Mouse (Mus musculus): ENCODE measurements around the gene Mettl24. TPM values are rescaled to one million over a fixed set of nuclear protein-coding genes. Genes with fewer than 3 reads are reported as not detected.
A peak's percentile ranks its signal among the peaks of the same experiment; 100 is the strongest.

Mettl24 gene
- polyA plus RNA-seq, 1 experiment from 2014 or later = 2.9 TPM

DNA sequence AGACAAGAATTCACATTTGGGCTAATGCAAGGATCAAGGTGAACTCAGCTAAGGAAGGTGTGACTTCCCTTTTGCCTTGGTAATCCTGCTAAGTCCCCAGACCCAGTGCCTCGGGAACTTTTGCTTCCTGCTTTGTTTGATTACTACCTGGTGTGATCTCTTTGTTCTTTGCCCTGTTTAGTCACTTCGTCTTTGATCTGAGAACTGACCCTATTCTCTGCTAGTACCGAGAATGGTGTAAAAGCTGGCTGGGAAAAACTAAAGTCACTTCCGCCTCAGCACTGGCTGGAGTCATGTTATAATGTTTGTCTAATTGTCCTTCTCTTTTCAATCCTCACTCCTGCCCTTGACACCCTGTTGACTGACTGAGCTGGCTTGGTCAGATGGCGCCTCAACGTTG lies 133.4 kb downstream of the Mettl24 start:
- Histone ChIP-seq H3K9me3 (replicated peaks) (no peaks in the 10 kb centered on the region), H3K4me3 (no peak overlapping the region), H3K9ac (no peak overlapping the region), H3K27me3 (no peaks in the 10 kb centered on the region), H3K36me3 (no peaks in the 10 kb centered on the region), H3K4me1 (replicated peaks) (no peaks in the 10 kb centered on the region), H3K27ac (no peak overlapping the region), H3K4me2 (no peak overlapping the region)
- WGBS = 59% methylated on average over 6 of the region's 6 CpGs
- no peak for ATAC-seq (replicated peaks; ENCODE audit: insufficient number of reproducible peaks, insufficient read depth, low FRiP score, low read depth)

DNA sequence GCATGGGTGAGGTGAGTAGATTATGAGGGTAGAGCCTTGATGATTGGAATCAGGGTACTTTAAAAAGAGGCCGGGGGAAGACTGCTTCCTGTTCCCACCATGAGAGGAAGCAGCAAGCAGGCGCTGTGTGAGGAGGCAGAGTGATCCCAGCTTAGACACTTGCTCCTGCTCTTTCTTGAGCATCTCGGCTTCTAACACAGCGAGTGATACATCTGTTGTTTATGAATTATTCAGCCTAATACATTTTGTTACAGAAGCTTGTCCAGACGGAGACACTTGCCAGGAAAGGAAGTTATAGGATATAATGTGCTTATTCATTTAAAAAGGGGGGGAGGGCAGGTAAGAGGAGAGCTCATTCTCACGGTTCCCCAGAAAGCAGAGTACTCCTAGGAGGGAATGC lies 142.9 kb downstream of the Mettl24 start:
- WGBS = 72% methylated on average over 6 of the region's 6 CpGs
- H3K4me1 ChIP-seq (replicated peaks) = no peaks in the 10 kb centered on the region

DNA sequence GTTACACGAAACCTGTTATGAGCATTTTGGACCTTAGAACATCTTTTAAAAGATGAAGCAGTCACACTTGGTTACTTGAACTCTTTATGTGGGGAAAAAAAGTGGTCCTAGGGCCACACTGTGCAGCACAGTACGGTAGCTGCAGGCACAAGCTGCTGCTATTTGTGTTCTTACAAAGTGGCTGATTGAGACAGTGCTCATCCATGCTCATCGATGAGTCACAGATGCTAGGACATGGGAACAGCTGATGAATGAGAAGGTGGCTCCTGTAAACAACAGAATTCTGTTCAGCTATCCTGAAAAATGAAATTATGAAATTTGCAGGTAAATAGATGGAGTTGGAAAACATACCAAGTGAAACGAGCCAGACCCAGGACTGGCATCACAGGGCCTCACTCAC lies 144.6 kb downstream of the Mettl24 start:
- Histone ChIP-seq H3K4me3 (no peak overlapping the region), H3K27me3 (no peaks in the 10 kb centered on the region), H3K9ac (no peak overlapping the region), H3K4me1 (replicated peaks) (no peaks in the 10 kb centered on the region), H3K36me3 (peaks cover 8% of the 10 kb centered on the region), H3K9me3 (replicated peaks) (no peaks in the 10 kb centered on the region), H3K27ac (no peak overlapping the region), H3K4me2 (no peak overlapping the region)
- ATAC-seq (replicated peaks; ENCODE audit: insufficient number of reproducible peaks, insufficient read depth, low FRiP score, low read depth) = no peak
- WGBS = 90% methylated on average over 4 of the region's 4 CpGs

More for the DNA sequence above, 142.9 kb downstream of the Mettl24 start:
- Histone ChIP-seq H3K4me2 (no peak overlapping the region), H3K9me3 (replicated peaks) (no peaks in the 10 kb centered on the region), H3K36me3 (peaks cover 5% of the 10 kb centered on the region; the same call in 1 of the 2 replicates), H3K9ac (no peak overlapping the region), H3K27ac (no peak overlapping the region), H3K4me3 (no peak overlapping the region), H3K27me3 (no peaks in the 10 kb centered on the region)
- no peak for ATAC-seq (replicated peaks; ENCODE audit: insufficient number of reproducible peaks, insufficient read depth, low FRiP score, low read depth)

DNA sequence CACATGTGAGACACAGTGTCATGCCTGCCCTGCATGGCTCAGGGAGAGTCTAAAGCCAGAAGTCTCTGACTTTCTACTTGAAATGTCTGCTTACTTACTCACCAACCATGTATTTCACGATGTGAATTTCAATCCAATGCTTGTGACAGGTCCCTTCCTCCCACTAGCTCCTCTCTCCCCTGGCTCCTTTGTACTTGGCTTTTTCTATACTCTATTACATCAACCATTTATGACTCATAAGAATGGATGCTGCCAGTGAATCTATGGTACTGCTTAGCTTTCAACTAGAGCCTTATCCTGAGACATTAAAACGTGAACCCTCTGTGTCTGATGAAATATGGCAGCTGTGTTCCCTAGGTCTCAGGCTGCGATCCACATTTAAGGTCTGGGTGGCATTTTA lies 147.2 kb downstream of the Mettl24 start:
- peaks cover 33% of the 10 kb centered on the region for H3K36me3 ChIP-seq
- WGBS = 80% methylated on average over 3 of the region's 3 CpGs

DNA sequence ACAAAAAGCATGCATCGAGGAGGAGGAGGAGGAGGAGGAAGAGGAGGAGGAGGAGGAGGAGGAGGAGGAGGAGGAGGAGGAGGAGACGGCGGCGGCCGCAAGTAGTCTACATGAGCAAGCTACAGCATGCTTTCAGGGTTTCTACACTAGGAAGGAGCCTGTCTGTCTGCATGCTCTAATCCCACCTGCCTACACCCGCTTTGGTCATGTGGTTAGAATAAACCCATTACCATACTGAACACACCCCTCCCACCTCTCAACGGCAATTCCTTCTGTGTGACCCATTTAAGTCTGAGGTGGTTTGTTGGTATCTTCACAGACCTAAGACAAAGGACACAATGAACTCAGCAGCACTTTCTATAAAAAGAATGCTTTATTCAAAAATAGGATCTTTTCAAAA lies 148.2 kb downstream of the Mettl24 start:
- no peaks in the 10 kb centered on the region for H3K27me3 ChIP-seq
- WGBS = 95% methylated on average over 6 of the region's 7 CpGs
- H3K27ac ChIP-seq = no peak overlapping the region
- H3K4me3 ChIP-seq = no peak overlapping the region
- no peak overlapping the region for H3K4me2 ChIP-seq
- peaks cover 40% of the 10 kb centered on the region for H3K36me3 ChIP-seq
- ATAC-seq (replicated peaks; ENCODE audit: insufficient number of reproducible peaks, insufficient read depth, low FRiP score, low read depth) = no peak
- no peak overlapping the region for H3K9ac ChIP-seq
- H3K4me1 ChIP-seq (replicated peaks) = no peaks in the 10 kb centered on the region
- no peaks in the 10 kb centered on the region for H3K9me3 ChIP-seq (replicated peaks)

More for the DNA sequence above, 147.2 kb downstream of the Mettl24 start:
- Histone ChIP-seq H3K4me3 (no peak overlapping the region), H3K9me3 (replicated peaks) (no peaks in the 10 kb centered on the region), H3K4me1 (replicated peaks) (no peaks in the 10 kb centered on the region), H3K9ac (no peak overlapping the region), H3K27me3 (no peaks in the 10 kb centered on the region), H3K4me2 (no peak overlapping the region), H3K27ac (no peak overlapping the region)
- no peak for ATAC-seq (replicated peaks; ENCODE audit: insufficient number of reproducible peaks, insufficient read depth, low FRiP score, low read depth)

DNA sequence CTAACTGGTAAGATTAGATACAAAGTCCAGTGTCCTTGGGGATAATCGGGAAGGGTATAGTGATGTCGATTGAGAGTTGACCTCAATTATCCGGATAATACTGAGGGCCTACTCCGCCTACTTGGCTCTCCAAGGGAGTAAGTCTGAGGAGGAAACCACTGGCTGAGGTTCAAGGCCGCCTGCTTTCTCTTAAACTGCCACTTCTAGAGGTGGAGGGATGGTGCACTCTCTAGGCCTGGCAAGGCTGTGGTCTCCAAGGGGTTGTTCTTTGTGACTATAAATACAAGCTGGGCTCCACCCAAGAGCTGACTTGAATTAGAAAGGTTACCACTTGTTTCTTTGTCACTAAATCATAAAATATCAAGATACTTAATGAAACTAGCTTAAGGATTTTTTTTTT lies 157.0 kb downstream of the Mettl24 start:
- Histone ChIP-seq H3K4me3 (no peak overlapping the region), H3K27ac (no peak overlapping the region), H3K9me3 (replicated peaks) (no peaks in the 10 kb centered on the region), H3K36me3 (peaks cover 42% of the 10 kb centered on the region), H3K4me1 (replicated peaks) (peaks cover 13% of the 10 kb centered on the region), H3K27me3 (no peaks in the 10 kb centered on the region), H3K4me2 (no peak overlapping the region), H3K9ac (no peak overlapping the region)
- WGBS = 70% methylated on average over 5 of the region's 5 CpGs
- no peak for ATAC-seq (replicated peaks; ENCODE audit: insufficient number of reproducible peaks, insufficient read depth, low FRiP score, low read depth)

DNA sequence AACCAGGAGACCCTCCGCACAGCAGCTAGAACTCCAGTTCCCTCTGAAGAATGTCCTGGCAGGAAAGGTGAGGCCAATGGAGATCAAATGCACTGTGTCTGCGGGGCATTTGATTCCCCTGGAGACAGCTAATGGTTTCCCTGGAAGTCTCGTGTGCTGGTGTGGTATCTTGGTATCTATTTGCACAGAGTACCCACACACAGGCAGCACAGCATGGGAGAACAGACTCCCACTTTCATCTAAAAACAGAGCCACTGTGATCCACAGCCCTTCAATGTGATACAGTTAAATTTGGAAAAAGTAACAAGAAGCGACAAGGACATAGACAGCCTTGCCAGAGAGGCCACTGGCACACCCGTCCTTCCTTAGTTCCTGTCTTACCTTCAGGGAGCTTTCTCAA lies 160.8 kb downstream of the Mettl24 start:
- H3K4me3 ChIP-seq = peak overlapping the region; percentile 7; the same call in 1 of the 2 replicates
- H3K36me3 ChIP-seq = peaks cover 50% of the 10 kb centered on the region
- peak overlapping the region; percentile 84 for H3K27ac ChIP-seq
- 0 out of 2 replicates have a peak, but pooled peaks have one; percentile 12 for ATAC-seq (replicated peaks; ENCODE audit: insufficient number of reproducible peaks, insufficient read depth, low FRiP score, low read depth)
- no peaks in the 10 kb centered on the region for H3K27me3 ChIP-seq
- H3K4me1 ChIP-seq (replicated peaks) = peaks cover 14% of the 10 kb centered on the region
- peak overlapping the region; percentile 55 for H3K4me2 ChIP-seq
- no peaks in the 10 kb centered on the region for H3K9me3 ChIP-seq (replicated peaks)
- 67% methylated on average over 5 of the region's 5 CpGs for WGBS
- H3K9ac ChIP-seq = peak overlapping the region; percentile 14; the same call in 1 of the 2 replicates

DNA sequence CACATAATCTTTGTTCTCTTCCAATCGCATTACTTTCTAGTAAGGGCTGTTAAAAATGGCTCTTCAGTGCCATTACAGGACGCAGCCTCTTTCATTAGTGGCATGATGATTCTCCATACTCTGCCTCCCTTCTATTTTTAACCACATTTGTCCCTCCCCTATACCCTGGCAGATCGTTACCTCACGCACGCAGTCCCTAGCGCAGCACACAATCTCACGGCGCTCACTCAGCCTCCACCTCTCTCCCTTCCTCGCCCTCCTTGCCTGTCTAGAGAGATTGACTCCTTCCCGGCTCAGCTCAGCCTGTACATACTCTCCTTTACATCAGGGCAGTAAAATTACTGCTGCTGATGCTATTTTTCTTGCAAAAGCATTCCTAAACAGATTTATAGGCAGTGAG lies 161.5 kb downstream of the Mettl24 start:
- ATAC-seq (replicated peaks; ENCODE audit: insufficient number of reproducible peaks, insufficient read depth, low FRiP score, low read depth) = peak; percentile 90

DNA sequence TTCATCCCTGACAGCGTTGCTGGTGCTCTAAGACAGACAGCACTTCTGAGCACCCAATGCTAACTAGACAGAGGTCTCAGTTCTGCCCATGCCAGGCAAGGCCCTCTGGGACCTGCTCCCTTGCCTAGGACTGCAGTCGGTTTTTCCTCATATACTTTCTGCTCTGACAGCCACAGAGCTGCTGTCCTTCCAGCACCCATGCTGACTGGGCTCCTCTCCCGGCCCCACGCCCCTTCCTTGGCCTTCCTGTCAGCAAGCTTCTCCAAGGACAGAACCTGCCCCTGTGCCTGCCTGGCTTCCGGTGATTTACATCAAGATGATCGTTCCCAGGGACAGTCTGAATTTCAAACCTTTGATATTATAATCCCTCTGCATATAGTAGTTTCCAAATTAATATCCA lies 162.5 kb downstream of the Mettl24 start:
- no peak overlapping the region for H3K4me3 ChIP-seq
- no peak for ATAC-seq (replicated peaks; ENCODE audit: insufficient number of reproducible peaks, insufficient read depth, low FRiP score, low read depth)
- H3K9ac ChIP-seq = no peak overlapping the region
- no peak overlapping the region for H3K27ac ChIP-seq
- H3K36me3 ChIP-seq = peaks cover 63% of the 10 kb centered on the region
- H3K4me2 ChIP-seq = no peak overlapping the region
- peaks cover 14% of the 10 kb centered on the region for H3K4me1 ChIP-seq (replicated peaks)
- H3K9me3 ChIP-seq (replicated peaks) = no peaks in the 10 kb centered on the region
- WGBS = 70% methylated on average over 6 of the region's 6 CpGs
- H3K27me3 ChIP-seq = no peaks in the 10 kb centered on the region

More for the DNA sequence above, 161.5 kb downstream of the Mettl24 start:
- 39% methylated on average over 10 of the region's 10 CpGs for WGBS
- Histone ChIP-seq H3K9ac (no peak overlapping the region), H3K4me1 (replicated peaks) (peaks cover 14% of the 10 kb centered on the region), H3K36me3 (peaks cover 57% of the 10 kb centered on the region), H3K9me3 (replicated peaks) (no peaks in the 10 kb centered on the region), H3K4me3 (peak overlapping the region; percentile 7; the same call in 1 of the 2 replicates), H3K4me2 (peak overlapping the region; percentile 55), H3K27me3 (no peaks in the 10 kb centered on the region), H3K27ac (peak overlapping the region; percentile 84)

DNA sequence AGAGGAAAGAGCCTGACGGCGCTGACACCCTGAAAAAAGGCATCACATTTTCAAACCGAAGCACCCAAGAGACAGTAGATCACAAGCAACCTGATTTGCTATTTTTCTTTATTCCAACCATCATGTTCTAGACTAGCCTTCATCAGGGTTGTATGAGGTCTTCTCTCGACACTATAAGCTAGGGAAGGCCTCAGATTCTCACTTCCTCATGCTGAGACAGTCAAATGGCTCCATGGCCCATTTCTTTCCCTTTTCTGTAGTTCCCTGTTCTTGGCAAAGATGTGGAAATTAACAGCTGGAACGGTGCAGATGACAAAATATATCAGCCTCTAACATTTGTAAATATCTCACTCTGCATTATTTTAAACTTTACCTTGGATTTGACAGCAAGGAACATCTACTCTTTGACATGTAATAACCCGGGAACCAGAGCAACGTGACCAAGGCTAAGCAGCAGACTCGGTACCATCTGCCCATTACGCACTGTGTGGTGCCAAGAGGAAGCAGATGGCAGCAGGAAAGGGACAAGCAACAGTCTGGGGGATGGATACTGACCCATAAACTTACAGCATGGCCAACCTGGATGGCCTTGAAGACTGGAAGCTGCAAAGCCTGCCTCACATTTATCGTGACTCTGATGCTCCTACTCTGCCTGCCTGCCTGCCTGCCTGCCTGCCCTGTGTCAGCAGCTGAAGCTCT lies 164.2 kb downstream of the Mettl24 start:
- WGBS = 89% methylated on average over 10 of the region's 10 CpGs
- no peaks in the 10 kb centered on the region for H3K27me3 ChIP-seq
- no peak for ATAC-seq (replicated peaks; ENCODE audit: insufficient number of reproducible peaks, insufficient read depth, low FRiP score, low read depth)
- no peak overlapping the region for H3K27ac ChIP-seq
- H3K9me3 ChIP-seq (replicated peaks) = no peaks in the 10 kb centered on the region
- H3K4me1 ChIP-seq (replicated peaks) = peaks cover 14% of the 10 kb centered on the region
- H3K4me3 ChIP-seq = no peak overlapping the region
- H3K4me2 ChIP-seq = no peak overlapping the region
- H3K36me3 ChIP-seq = peaks cover 50% of the 10 kb centered on the region
- H3K9ac ChIP-seq = no peak overlapping the region

DNA sequence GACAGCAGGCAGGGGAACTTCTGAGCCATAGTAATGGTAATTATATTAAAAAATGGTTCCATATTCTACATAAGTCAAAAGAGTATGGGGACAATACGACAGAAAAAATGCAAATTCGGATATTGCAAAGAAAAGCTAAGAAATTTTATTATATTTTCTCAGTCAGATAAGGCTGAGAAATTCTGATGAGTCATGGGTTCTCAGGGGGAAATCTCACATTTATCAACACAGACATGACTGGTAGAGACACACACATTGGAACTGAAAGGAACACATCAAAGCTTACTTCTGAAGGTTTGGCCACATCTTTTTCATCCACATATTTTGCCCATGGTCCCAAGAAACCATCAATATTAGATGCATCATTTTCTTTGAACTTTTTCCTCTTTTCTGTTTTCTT lies 167.6 kb downstream of the Mettl24 start:
- Histone ChIP-seq H3K36me3 (peaks cover 41% of the 10 kb centered on the region), H3K27ac (no peak overlapping the region), H3K4me3 (no peak overlapping the region), H3K4me1 (replicated peaks) (no peaks in the 10 kb centered on the region), H3K4me2 (no peak overlapping the region), H3K9me3 (replicated peaks) (no peaks in the 10 kb centered on the region), H3K9ac (no peak overlapping the region), H3K27me3 (no peaks in the 10 kb centered on the region)
- no peak for ATAC-seq (replicated peaks; ENCODE audit: insufficient number of reproducible peaks, insufficient read depth, low FRiP score, low read depth)
- WGBS = 73% methylated on average over 2 of the region's 2 CpGs

DNA sequence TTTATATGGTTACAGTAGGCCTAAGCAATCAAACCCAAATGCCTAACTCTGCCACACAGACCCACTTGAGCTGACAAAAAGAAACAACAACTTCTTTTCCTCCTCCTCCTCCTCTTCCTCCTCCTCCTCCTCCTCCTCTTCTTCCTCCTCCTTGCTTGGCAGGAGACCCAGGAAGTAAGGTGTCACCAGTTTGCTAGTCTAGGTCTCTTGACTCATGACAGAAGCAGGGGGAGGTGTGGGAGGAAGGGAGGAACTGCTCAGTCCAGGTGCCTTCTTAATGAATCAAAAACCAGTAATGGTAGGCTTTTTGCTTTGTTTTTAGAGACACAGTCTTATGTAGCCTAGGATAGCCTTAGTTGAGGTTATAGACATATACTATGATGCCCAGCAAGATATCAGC lies 168.1 kb downstream of the Mettl24 start:
- Histone ChIP-seq H3K9ac (no peak overlapping the region), H3K4me3 (no peak overlapping the region), H3K4me2 (no peak overlapping the region), H3K27ac (no peak overlapping the region), H3K27me3 (no peaks in the 10 kb centered on the region), H3K4me1 (replicated peaks) (no peaks in the 10 kb centered on the region), H3K9me3 (replicated peaks) (no peaks in the 10 kb centered on the region), H3K36me3 (peaks cover 40% of the 10 kb centered on the region)
- ATAC-seq (replicated peaks; ENCODE audit: insufficient number of reproducible peaks, insufficient read depth, low FRiP score, low read depth) = no peak
